Mouse (Mus musculus) hindlimb bud, embryonic 11.5 days (tissue): ENCODE results near the gene Ess2.

ENCODE experiments used
- DNase-seq: peaks from one replicate; pipeline ENCODE4 v3.0.0-alpha.2; 2012; ENCODE audit warnings: low read depth, low spot score; ENCODE audit errors: extremely low spot score

Gene Ess2

DNA sequence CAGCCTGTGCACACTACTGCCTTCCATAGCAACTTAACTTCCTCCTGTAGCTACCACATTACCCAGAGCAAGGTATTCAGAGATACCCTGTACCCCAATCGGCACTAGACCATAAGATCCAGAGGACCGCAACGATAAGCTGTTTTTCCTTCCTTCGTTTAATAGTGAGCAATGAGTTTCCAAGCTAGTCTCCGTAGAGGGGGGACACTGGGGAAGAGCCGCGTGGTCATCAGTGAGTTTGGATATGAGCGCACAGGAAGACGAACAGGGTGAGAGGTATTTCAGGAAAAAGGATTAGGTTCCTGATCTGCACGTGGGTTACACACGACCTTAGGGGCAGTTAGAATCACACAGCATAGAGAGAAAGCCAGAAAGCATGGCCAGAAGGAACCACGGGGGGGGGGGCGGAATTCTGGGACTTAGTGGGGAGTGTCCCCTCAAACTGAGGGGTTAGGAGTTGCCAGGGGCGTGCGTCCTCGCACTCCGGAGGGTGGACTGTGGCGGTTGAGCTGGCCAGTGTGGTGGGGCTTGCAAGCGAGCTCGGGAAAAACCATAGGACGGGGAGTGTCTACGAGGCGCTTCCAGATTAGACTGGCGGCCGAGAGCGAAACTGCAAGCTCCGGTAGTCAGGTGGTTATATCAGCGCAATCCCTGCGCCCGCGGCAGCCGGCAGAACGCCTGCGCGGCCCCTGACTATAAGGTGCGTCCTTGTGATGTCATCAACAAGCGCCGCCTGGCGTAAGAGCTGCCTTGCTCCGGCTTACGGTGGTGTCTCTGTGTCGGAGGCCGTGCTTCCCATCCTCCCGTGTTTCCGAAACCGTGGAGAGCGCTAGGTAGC lies 10.4 kb upstream of the Ess2 start:
- peak; percentile 94 for DNase-seq

DNA sequence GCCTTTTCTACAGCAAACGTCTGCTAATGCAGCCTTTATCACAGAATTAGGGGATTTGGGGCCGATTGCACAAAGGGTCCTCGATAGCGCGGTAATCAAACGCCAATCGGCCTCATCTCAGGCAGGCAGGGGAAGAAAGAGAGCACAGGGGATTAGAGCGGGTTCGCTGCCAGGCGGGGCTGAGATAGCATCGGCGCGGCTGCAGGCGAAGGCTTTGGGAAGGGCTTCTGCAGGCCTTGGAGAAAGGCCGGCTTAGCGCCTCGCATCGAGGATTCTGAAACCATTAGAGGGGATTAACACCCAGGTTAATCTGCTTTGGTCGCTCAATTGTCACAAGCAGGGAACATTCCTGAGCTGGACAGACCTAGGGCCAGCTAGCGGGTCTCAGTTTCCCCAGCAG lies 9.4 kb upstream of the Ess2 start:
- no peak for DNase-seq

DNA sequence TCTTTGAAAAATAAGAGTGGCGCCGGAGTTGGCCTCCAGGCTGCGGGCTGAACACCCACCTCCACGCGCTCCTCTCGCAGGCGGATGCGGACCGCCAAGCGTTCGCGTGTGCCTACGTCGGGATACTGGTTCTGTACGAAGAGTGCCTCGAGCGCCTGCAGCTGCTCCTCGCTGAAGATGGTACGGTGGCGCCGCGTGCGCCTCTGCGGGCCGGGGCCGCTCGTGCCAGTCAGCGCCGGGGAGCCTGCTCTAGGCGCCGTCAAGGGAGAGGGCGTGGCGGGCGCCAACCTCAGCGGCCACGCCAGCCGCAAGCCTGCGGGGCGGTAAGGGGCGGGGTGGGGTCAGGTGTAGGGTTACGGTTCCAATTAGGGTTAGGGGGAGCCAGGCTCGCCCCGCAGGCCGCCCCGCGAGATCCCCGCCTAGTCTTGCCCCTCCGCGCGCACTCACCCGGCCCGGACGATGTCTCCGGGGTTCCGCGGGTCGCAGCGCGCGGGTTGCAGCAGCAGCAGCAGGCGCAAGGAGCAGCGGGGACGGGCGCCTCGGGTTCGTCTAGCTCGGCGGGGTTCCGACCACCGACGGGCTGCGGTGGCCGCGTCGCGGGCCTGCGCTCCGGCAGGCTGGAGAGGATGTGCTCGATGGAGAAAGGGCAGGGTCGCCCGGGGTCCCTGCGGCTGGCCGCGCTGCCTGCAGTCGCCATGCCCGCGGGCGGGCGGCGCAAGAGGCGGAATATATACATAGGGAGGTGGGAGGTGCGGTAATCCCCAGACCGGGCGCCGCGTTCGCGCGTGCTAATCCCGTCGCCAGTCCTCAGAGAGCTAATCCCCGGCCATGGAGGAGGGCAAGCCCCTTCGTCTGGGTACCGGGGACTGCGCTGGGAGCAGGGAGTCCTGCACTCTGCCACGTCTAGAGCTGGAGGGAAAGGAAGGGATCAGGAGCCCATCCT lies 3.4 kb upstream of the Ess2 start, which contains the start of gene Gsc2:
Gene Gsc2 (minus strand): TSS at position 753 of the 943 bp plus-strand sequence.
- no peak for DNase-seq

DNA sequence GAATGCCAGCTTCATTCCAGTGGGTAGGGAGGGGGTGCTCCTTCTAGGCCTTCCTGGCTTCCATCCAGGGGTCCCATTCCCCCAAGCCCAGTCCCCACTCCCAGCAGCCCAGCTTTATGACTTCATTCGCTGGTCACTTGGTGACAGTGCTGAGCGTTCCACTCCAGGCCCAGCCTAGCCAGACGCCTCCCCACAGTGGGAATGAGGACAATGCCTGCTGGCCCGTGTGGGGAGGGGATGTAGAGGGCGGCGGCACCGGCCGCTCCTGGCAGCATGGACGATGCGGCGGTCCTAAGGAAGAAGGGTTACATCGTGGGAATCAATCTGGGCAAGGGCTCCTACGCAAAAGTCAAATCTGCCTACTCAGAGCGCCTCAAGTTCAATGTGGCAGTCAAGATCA lies 12.7 kb downstream of the Ess2 start, which contains the start of the genes Dgcr2 and Tssk2:
Gene Dgcr2 (minus strand): TSS at position 101 of the 400 bp plus-strand sequence.
Gene Tssk2 (plus strand): TSS at position 176 of the 400 bp plus-strand sequence.
- no peak for DNase-seq

- DNase-seq, result no peak
These were observed 15.1 kb downstream of the Ess2 start for GRCm38 (mm10) chr16:17896091-17896490.

DNA sequence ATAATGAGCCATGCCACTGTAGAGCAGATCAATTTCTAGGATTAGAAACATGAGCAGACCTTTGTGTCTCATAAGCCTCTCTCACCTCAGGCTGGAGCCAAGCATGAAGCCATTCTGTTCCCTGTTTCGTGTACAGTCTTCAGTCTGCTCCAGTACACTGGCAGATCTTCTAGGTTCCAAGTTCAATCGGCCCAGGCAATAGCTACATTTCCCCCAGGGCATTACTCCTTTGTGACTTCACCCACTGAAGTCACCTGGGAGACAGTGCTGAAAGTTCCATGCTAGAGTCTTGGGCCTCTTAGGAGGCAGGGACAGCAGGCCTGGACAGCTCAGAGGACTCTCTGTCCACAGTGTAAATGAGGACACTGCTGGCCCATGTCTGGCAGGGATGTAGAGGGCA lies 17.2 kb downstream of the Ess2 start, which contains the start of gene Tssk1:
Gene Tssk1 (plus strand): TSS at position 301 of the 400 bp plus-strand sequence.
- no peak for DNase-seq

DNA sequence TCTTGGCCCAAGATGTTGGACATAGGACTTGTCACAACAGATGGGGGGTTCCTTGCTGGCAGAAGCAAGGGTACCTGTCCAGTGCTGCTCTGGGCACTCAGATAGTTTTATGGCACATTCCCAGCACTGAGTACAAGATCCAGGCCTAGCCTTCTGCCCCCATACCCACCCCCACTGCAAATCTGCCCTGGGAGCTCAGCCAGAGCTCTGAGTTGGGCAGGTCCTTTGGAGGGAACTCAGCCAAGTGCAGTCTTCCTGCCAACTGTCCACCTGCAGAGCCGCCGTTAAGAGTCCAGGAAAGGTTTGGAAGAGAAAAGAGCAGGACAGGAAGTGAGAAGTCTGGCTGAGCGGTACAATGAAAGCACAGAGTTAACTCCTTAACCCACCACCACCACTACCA lies 18.5 kb downstream of the Ess2 start:
- no peak for DNase-seq

GRCm38 (mm10) chr16:17891567-17891959 lies 19.6 kb downstream of the Ess2 start, which contains the start of gene Gm20518:
Gene Gm20518, minus strand, starts transcription at chr16:17891671.
- DNase-seq, result peak; percentile 87

DNA sequence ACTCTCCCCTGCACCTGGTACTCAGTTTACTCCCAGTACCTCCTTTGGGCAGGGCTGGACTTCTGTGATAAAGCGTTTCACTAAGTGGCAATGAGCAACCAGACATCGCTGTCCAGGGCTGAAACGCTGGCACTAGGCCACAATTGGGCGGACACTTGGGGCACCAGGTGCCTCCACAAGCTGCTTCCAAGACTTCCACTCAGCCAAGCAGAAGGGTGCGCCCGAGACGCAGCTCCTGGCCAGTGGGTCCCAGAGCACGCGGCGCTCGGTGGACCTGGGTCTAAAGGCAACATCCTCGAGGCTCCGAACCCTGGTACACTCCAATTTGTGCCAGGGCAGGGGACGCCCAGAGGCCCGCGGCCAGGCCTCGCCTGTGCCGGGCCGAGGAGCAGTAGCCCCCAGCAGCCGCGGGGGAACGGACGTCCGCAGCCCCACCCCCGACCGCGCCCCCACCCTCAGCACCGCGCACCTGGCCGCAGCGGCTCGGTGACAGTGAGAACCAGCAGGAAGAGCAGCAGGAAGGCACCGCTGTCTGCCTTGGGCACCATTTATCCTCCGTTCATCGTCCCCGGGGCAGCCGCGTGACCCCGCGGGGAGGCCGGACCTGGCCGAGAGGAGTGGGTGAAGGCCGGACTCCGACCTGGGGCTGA lies 20.1 kb downstream of the Ess2 start:
- DNase-seq, result no peak

DNA sequence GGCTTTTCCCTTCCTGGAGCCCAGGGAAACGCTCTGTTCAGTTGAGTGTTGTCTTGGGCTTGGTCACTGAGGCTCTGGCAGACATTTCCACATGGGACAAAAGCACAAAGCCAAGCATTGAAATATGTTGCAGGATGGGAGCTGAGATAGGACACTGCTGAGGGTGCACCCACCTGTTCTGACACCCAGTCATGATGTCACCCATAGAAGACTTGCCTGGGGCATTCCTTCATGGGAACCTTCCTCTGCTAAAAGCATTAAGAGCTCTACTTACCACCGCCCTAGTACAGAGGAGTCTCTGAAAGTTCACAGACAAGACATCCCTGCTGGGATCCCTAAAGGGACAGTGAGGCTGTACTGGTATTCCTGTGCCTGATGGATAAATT lies 20.8 kb downstream of the Ess2 start:
- DNase-seq, result no peak

DNA sequence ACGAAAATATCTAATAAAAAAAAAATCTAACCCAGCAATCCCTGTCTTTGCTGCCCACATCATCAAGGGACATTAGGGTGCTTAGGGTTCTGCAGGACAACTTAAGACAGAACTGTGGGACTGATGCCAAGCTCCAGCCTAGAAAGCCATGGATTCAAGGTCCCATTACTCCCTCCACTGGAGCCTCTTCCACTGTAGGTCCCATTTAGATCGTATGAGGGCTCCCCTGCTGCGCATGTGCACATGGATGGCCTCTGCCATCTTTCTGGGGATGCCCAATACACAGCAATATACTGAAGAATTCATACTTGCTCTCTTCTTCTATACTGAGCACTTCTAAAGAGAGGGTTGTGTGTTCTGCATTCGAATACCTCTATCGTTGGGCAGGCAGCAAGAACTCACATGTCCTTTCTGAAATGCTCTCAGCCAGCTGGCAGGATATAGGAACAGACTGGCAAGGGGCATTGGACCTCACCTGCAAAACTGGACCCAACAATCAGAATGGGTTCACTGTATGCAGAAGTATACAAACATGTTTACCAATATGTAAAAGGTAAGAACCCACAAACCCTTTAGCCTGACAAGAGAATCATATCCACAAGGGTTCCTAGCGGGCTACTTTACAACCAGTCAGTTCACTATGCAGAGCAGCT lies 21.3 kb downstream of the Ess2 start:
- no peak for DNase-seq

DNA sequence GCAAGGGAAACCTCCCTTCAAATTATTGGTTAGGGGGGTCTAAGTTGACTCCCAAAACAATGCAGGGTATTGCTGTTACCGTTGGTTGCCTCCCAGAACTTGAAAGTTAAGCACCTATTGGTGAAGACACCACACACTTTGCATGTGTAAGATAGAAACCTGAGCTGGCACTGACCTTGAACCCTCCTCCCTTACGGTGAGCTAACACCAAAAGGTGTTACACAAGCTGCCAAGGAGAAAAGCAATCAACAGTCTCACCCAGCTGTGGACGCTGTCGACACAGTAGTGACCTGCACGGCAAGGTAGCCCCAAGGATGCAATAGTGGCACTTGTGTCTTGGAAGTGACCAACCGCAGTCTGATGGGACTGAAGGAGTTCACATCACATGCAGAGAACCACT lies 27.0 kb downstream of the Ess2 start:
- no peak for DNase-seq

- DNase-seq, result no peak
These were observed 29.0 kb downstream of the Ess2 start for GRCm38 (mm10) chr16:17882196-17882595.

GRCm38 (mm10) chr16:17879571-17879970 lies 31.6 kb downstream of the Ess2 start:
- DNase-seq, result no peak

- DNase-seq, result no peak
These were observed 35.1 kb downstream of the Ess2 start for GRCm38 (mm10) chr16:17876096-17876495.

GRCm38 (mm10) chr16:17875174-17875573 lies 36.0 kb downstream of the Ess2 start:
- DNase-seq, result no peak

DNA sequence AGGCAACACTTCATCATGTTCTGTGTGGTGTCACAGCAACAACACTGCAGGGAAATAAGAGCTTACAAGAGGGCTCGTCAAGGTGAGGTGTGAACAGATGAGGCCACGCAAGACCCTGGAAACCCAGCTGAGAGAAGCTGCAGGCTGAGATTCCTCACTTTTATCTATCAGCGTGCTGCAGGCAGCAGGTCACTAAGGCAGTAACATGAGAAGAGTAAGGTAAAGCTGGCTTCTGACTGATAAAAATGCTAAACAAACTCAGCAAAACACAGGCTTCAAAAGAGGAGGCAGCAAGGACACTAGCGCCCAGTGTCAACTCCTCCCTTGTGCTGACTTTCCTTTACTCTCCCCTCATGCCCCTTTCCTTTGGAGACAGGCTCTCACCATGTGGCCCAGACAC lies 38.2 kb downstream of the Ess2 start:
- no peak for DNase-seq

- no peak for DNase-seq
These were observed 39.9 kb downstream of the Ess2 start for GRCm38 (mm10) chr16:17871248-17871647.

- no peak for DNase-seq
These were observed 45.4 kb downstream of the Ess2 start for GRCm38 (mm10) chr16:17865770-17866169.

DNA sequence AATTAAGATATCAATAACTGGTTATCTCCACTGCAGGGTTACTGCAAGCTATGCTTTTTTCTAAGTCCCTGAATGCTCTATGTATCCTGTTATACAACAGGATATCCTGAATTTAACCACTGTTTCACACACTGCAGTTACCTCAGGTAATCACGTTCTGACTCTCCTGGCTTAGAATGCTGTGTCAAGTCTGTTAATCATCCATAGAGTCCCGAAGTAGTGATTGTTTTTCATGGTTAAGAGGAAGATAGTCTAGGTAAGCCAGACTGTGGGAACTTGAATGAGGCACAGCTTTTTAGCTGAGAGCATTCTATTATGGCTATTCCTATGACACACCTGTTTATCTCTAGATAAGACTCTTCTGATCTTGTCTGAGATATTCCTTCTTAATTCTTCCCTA lies 45.9 kb downstream of the Ess2 start:
- no peak for DNase-seq
